Mouse (Mus musculus): ENCODE measurements around the gene Fam131a.

- TF ChIP-seq CTCF (IDR thresholded peaks at IDR 0.05 in 2 of 3, conservative IDR thresholded peaks at IDR 0.05 in 1 of 3; ENCODE audit: control insufficient read depth in 1 of 3, insufficient read depth in 1 of 3, low read depth in 2 of 3, low read length in 3 of 3, poor library complexity in 1 of 3, severe bottlenecking in 1 of 3): no peak
- no peak for TF ChIP-seq GABPA (IDR thresholded peaks at IDR 0.05; ENCODE audit: low read depth, low read length)
- TF ChIP-seq EP300 (IDR thresholded peaks at IDR 0.05; ENCODE audit: low read depth in 1 of 2, low read length in 2 of 2): no peak
- no peak for TF ChIP-seq ELF1 (IDR thresholded peaks at IDR 0.05; ENCODE audit: low read depth, low read length)
- no peak for TF ChIP-seq UBTF (IDR thresholded peaks at IDR 0.05; ENCODE audit: borderline replicate concordance, insufficient read depth, low read depth, low read length)
- TF ChIP-seq NRF1 (IDR thresholded peaks at IDR 0.05; ENCODE audit: insufficient read depth, low read depth, low read length, poor library complexity, severe bottlenecking): no peak
- no peak for TF ChIP-seq ZMIZ1 (IDR thresholded peaks at IDR 0.05; ENCODE audit: low read depth, low read length)
- TF ChIP-seq MXI1 (IDR thresholded peaks at IDR 0.05; ENCODE audit: low read depth, low read length): no peak
- no peak for TF ChIP-seq POLR2AphosphoS5 (IDR thresholded peaks at IDR 0.05; ENCODE audit: borderline replicate concordance, low read depth, low read length)
- no peak for TF ChIP-seq RAD21 (IDR thresholded peaks at IDR 0.05; ENCODE audit: low read depth, low read length)
- no peak for TF ChIP-seq USF1 (IDR thresholded peaks at IDR 0.05; ENCODE audit: low read depth, low read length)
Measured at GRCm38 (mm10) chr16:20733731-20734730, 41.0 kb downstream of the Fam131a start, which contains the start of gene Thpo.

Measured in MEL (cell line).